Mouse (Mus musculus) liver, adult 2 months (tissue): ENCODE measurements around the gene Gstt1. TPM values are rescaled to one million over a fixed set of nuclear protein-coding genes. Genes with fewer than 3 reads are reported as not detected.
A peak's percentile ranks its signal among the peaks of the same experiment; 100 is the strongest.

Experiments used
- DNase-seq: peaks from one replicate; pipeline ENCODE4 v3.0.0-alpha.2; 2011; ENCODE audit warnings: low read depth, low spot score; ENCODE audit errors: extremely low read depth
- H3K27ac ChIP-seq: fragments of 200-500 bp; replicated peaks from 2 replicates; pipeline ENCODE4 v1.5.1; 2012; ENCODE audit warnings: low read depth, mild to moderate bottlenecking, control low read depth, inconsistent platforms, low read length; ENCODE audit not compliant: insufficient read depth
- H3K27me3 ChIP-seq: fragments of 200-500 bp; 2 replicates; pipeline ENCODE4 v1.6.1; 2012; ENCODE audit warnings: mild to moderate bottlenecking, moderate library complexity, low read length, inconsistent platforms; ENCODE audit not compliant: control insufficient read depth, insufficient read depth
- H3K36me3 ChIP-seq: fragments of 200-500 bp; 2 replicates; pipeline ENCODE4 v1.6.1; 2012; ENCODE audit warnings: low read length, inconsistent platforms; ENCODE audit not compliant: control insufficient read depth, insufficient read depth
- H3K4me1 ChIP-seq: fragments of 200-500 bp; 2 replicates; pipeline ENCODE4 v1.6.1; 2011; ENCODE audit warnings: low read length; ENCODE audit not compliant: control insufficient read depth, insufficient read depth
- H3K4me3 ChIP-seq: fragments of 200-500 bp; 2 replicates; pipeline ENCODE4 v1.5.1; 2011; ENCODE audit warnings: low read depth, mild to moderate bottlenecking, control low read depth, low read length, moderate library complexity; ENCODE audit not compliant: insufficient read depth
- H3K79me2 ChIP-seq: fragments of 200-500 bp; 2 replicates; pipeline ENCODE4 v1.6.1; 2012; ENCODE audit warnings: inconsistent platforms, mild to moderate bottlenecking, low read length, moderate library complexity; ENCODE audit not compliant: control insufficient read depth, insufficient read depth
- H3K9ac ChIP-seq: fragments of 200-500 bp; 2 replicates; pipeline ENCODE4 v1.6.1; 2012; ENCODE audit warnings: low read depth, mild to moderate bottlenecking, control low read depth, inconsistent platforms, low read length
- CTCF ChIP-seq: fragments of 200-500 bp; IDR thresholded peaks from 2 replicates; pipeline ENCODE4 v1.5.1; 2011; ENCODE audit warnings: low read depth, low read length, control low read depth
- POLR2A ChIP-seq: fragments of 200-500 bp; IDR thresholded peaks from 2 replicates; pipeline ENCODE4 v1.6.1; 2011; ENCODE audit warnings: low read length, control low read depth; ENCODE audit not compliant: insufficient read depth; ENCODE audit errors: extremely low read depth
- WGBS: fragments of 180-500 bp; shearing (Covaris S2); methylation state at CpG from one replicate; pipeline ENCODE4 v1.1.7; 2018; 5-methylcytosine and 5-hydroxymethylcytosine counted together
- polyA plus RNA-seq: library from polyadenylated mRNA; depleted of rRNA; stranded (reverse); fragments of >200 nt; gene quantifications from 2 replicates; pipeline ENCODE4 v1.2.3, GENCODE M21; 2012
- total RNA-seq: library from RNA; depleted of rRNA; stranded (reverse); fragments of >200 nt; gene quantifications from 2 replicates; pipeline ENCODE4 v1.2.3, GENCODE M21; 2014

The Gstt1 gene
- total and polyA plus RNA-seq, 2 experiments: 622 to 1,223 TPM

GRCm38 (mm10) chr10:75832272-75832895 lies 34.0 kb upstream of the Gstt1 start:
- peaks cover 13% of the 10 kb centered on the region; the same call in 1 of the 2 replicates for H3K4me1 ChIP-seq
- 29% methylated on average over 13 of the region's 13 CpGs for WGBS
- H3K4me3 ChIP-seq: peak overlapping the region; percentile 18; the same call in 1 of the 2 replicates

GRCm38 (mm10) chr10:75830275-75830670 lies 31.9 kb upstream of the Gstt1 start:
- Histone ChIP-seq H3K27me3 (no peaks in the 10 kb centered on the region), H3K36me3 (no peaks in the 10 kb centered on the region), H3K79me2 (no peaks in the 10 kb centered on the region), H3K27ac (no peak overlapping the region), H3K4me1 (peaks cover 13% of the 10 kb centered on the region; the same call in 1 of the 2 replicates), H3K4me3 (no peak overlapping the region), H3K9ac (no peak overlapping the region)
- no peak for TF ChIP-seq CTCF
- no peak for TF ChIP-seq POLR2A
- WGBS: 55% methylated on average over 2 of the region's 2 CpGs
- DNase-seq: peak; percentile 56

More at GRCm38 (mm10) chr10:75832272-75832895, 34.0 kb upstream of the Gstt1 start:
- H3K27ac ChIP-seq: no peak overlapping the region
- no peaks in the 10 kb centered on the region for H3K27me3 ChIP-seq
- H3K79me2 ChIP-seq: no peaks in the 10 kb centered on the region
- TF ChIP-seq POLR2A (no peak), CTCF (peak; percentile 98)
- peak overlapping the region; percentile 25 for H3K9ac ChIP-seq
- DNase-seq: peak; percentile 84
- H3K36me3 ChIP-seq: no peaks in the 10 kb centered on the region

- DNase-seq: no peak
- H3K79me2 ChIP-seq: no peaks in the 10 kb centered on the region
- WGBS: 84% methylated on average over 2 of the region's 2 CpGs
These were observed 31.3 kb upstream of the Gstt1 start for GRCm38 (mm10) chr10:75829529-75830274.

GRCm38 (mm10) chr10:75828500-75828931 lies 30.1 kb upstream of the Gstt1 start:
- Histone ChIP-seq H3K27ac (peak overlapping the region; percentile 47), H3K4me3 (no peak overlapping the region), H3K79me2 (no peaks in the 10 kb centered on the region), H3K36me3 (no peaks in the 10 kb centered on the region), H3K4me1 (peaks cover 13% of the 10 kb centered on the region; the same call in 1 of the 2 replicates), H3K9ac (no peak overlapping the region), H3K27me3 (no peaks in the 10 kb centered on the region)
- TF ChIP-seq CTCF (no peak), POLR2A (no peak)
- peak; percentile 90 for DNase-seq

More at GRCm38 (mm10) chr10:75829529-75830274, 31.3 kb upstream of the Gstt1 start:
- Histone ChIP-seq H3K4me1 (peaks cover 13% of the 10 kb centered on the region; the same call in 1 of the 2 replicates), H3K4me3 (no peak overlapping the region), H3K27ac (no peak overlapping the region), H3K36me3 (no peaks in the 10 kb centered on the region), H3K27me3 (no peaks in the 10 kb centered on the region), H3K9ac (no peak overlapping the region)
- TF ChIP-seq POLR2A: no peak
- no peak for TF ChIP-seq CTCF

- H3K9ac ChIP-seq: no peak overlapping the region
- H3K4me1 ChIP-seq: peaks cover 12% of the 10 kb centered on the region; the same call in 1 of the 2 replicates
- H3K4me3 ChIP-seq: no peak overlapping the region
- H3K36me3 ChIP-seq: no peaks in the 10 kb centered on the region
- peak; percentile 23 for DNase-seq
- no peaks in the 10 kb centered on the region for H3K27me3 ChIP-seq
- no peak for TF ChIP-seq POLR2A
- TF ChIP-seq CTCF: no peak
- no peaks in the 10 kb centered on the region for H3K79me2 ChIP-seq
- 94% methylated on average over 4 of the region's 4 CpGs for WGBS
- H3K27ac ChIP-seq: no peak overlapping the region
These were observed 29.4 kb upstream of the Gstt1 start for GRCm38 (mm10) chr10:75827668-75828360.
